Comparison of ENCODE assay signal across 9 mouse cellular contexts in genomic region chr7:25275555-25276298, GRCm38 (mm10). TPM values are rescaled to one million over a fixed set of nuclear protein-coding genes. Genes with fewer than 3 reads are reported as not detected.
A peak's percentile ranks its signal among the peaks of the same experiment; 100 is the strongest.
DNase-seq lines count a peak whose midpoint lies in the region; ATAC-seq and TF ChIP-seq lines count a peak whose summit lies in the region.
"Had no signal": no experiment of that assay in that cellular context is flagged by ENCODE, and none has a peak within 500 bp of the region (broad histone marks: within the 10 kb centered on the region; RNA-seq: fewer than 3 reads in every experiment).

No protein-coding gene starts in this region.

- H3K27ac ChIP-seq in embryonic facial prominence, embryonic 13.5 days: peak overlapping the region; percentile 100
- 0 out of 2 replicates have a peak overlapping the region, but pooled peaks have one; percentile 3 for H3K27ac ChIP-seq in hindbrain, postnatal 0 days
- H3K27ac ChIP-seq in neural tube, embryonic 12.5 days: no peak overlapping the region

- H3K27me3 ChIP-seq in embryonic facial prominence, embryonic 13.5 days: no peaks in the 10 kb centered on the region
- H3K27me3 ChIP-seq in hindbrain, postnatal 0 days (ENCODE audit: insufficient read depth, low read length): no peaks in the 10 kb centered on the region
- H3K27me3 ChIP-seq in neural tube, embryonic 12.5 days (replicated peaks): no peaks in the 10 kb centered on the region

- H3K36me3 ChIP-seq in embryonic facial prominence, embryonic 13.5 days: peaks cover 39% of the 10 kb centered on the region
- peaks cover 21% of the 10 kb centered on the region; the same call in 1 of the 2 replicates for H3K36me3 ChIP-seq in hindbrain, postnatal 0 days (ENCODE audit: insufficient read depth, low read length)
- peaks cover 32% of the 10 kb centered on the region for H3K36me3 ChIP-seq in neural tube, embryonic 12.5 days

- H3K9ac ChIP-seq in embryonic facial prominence, embryonic 13.5 days: peak overlapping the region; percentile 58
- H3K9ac ChIP-seq in hindbrain, postnatal 0 days (replicated peaks; ENCODE audit: low read length): peak overlapping the region; percentile 18; the same call in 1 of the 2 replicates
- H3K9ac ChIP-seq in neural tube, embryonic 12.5 days: no peak overlapping the region

- H3K4me2 ChIP-seq in embryonic facial prominence, embryonic 13.5 days: peak overlapping the region; percentile 92
- H3K4me2 ChIP-seq in hindbrain, postnatal 0 days (ENCODE audit: low read depth, low read length): no peak overlapping the region
- H3K4me2 ChIP-seq in neural tube, embryonic 12.5 days (replicated peaks): peak overlapping the region; percentile 14; the same call in 1 of the 2 replicates

- peaks cover 62% of the 10 kb centered on the region for H3K4me1 ChIP-seq in embryonic facial prominence, embryonic 13.5 days
- peaks cover 19% of the 10 kb centered on the region for H3K4me1 ChIP-seq in hindbrain, postnatal 0 days (ENCODE audit: insufficient read depth, low read length)
- peaks cover 50% of the 10 kb centered on the region for H3K4me1 ChIP-seq in neural tube, embryonic 12.5 days

- H3K9me3 ChIP-seq in embryonic facial prominence, embryonic 13.5 days: no peaks in the 10 kb centered on the region
- no peaks in the 10 kb centered on the region for H3K9me3 ChIP-seq in hindbrain, postnatal 0 days (ENCODE audit: low read length)
- H3K9me3 ChIP-seq in neural tube, embryonic 12.5 days: no peaks in the 10 kb centered on the region

- DNase-seq in kidney, postnatal 10 days: peak; percentile 33
- no peak for DNase-seq in kidney, adult 8-10 months
- no peak for DNase-seq in hindbrain, postnatal 0 days (ENCODE audit: low spot score)
- no peak for DNase-seq in T-cell, adult 2 months (ENCODE audit: low spot score)
- no peak for DNase-seq in gastrocnemius, postnatal 10 days
- DNase-seq in left cerebral cortex, adult 11 months (ENCODE audit: low spot score): no peak

- ATAC-seq in embryonic facial prominence, embryonic 13.5 days (ENCODE audit: insufficient number of reproducible peaks, insufficient read depth, low FRiP score, low TSS enrichment, low read depth): no peak
- no peak for ATAC-seq in hindbrain, postnatal 0 days
- no peak for ATAC-seq in neural tube, embryonic 12.5 days (ENCODE audit: low FRiP score, low read depth)

- WGBS in embryonic facial prominence, embryonic 13.5 days: 35% methylated on average over 9 of the region's 9 CpGs
- 57% methylated on average over 9 of the region's 9 CpGs for WGBS in hindbrain, postnatal 0 days
- WGBS in neural tube, embryonic 12.5 days: 60% methylated on average over 9 of the region's 9 CpGs

- no peak for TF ChIP-seq CTCF in hindbrain, postnatal 0 days (IDR thresholded peaks at IDR 0.05; ENCODE audit: low read depth)

- H3K4me3 ChIP-seq in embryonic facial prominence, embryonic 13.5 days: 0 out of 2 replicates have a peak overlapping the region, but pooled peaks have one; percentile 4
- no peak overlapping the region for H3K4me3 ChIP-seq in hindbrain, postnatal 0 days (ENCODE audit: low read length)
- no peak overlapping the region for H3K4me3 ChIP-seq in neural tube, embryonic 12.5 days

RNA-seq across cellular contexts. Expression of gene Cic, which starts 8.2 kb away (rescaled TPM):
- polyA plus RNA-seq in embryonic facial prominence, embryonic 13.5 days (2015; fragmentation: Nextera tagmentation; extraction: Ambion mirVana): 46.2 and 47.4 TPM in 2 replicates
- total RNA-seq in hindbrain, postnatal 0 days (2014; rRNA removed): 153 and 155 TPM in 2 replicates
- 28.2 and 30.6 TPM in 2 replicates for polyA plus RNA-seq in hindbrain, postnatal 0 days (2015; fragmentation: Nextera tagmentation; extraction: Ambion mirVana)
- 44.2 and 45.0 TPM in 2 replicates for polyA plus RNA-seq in neural tube, embryonic 12.5 days (2016; fragmentation: Nextera tagmentation; extraction: Ambion mirVana)
- total RNA-seq in gastrocnemius, postnatal 10 days (2021): 10 to 100 TPM; 65.7 to 73.4 TPM

RNA-seq across cellular contexts. Expression of gene Pafah1b3, which starts 22.1 kb away (rescaled TPM):
- polyA plus RNA-seq in embryonic facial prominence, embryonic 13.5 days (2015; fragmentation: Nextera tagmentation; extraction: Ambion mirVana): 315 and 322 TPM in 2 replicates
- total RNA-seq in hindbrain, postnatal 0 days (2014; rRNA removed): 534 and 592 TPM in 2 replicates
- 469 and 484 TPM in 2 replicates for polyA plus RNA-seq in hindbrain, postnatal 0 days (2015; fragmentation: Nextera tagmentation; extraction: Ambion mirVana)
- 400 and 431 TPM in 2 replicates for polyA plus RNA-seq in neural tube, embryonic 12.5 days (2016; fragmentation: Nextera tagmentation; extraction: Ambion mirVana)
- total RNA-seq in gastrocnemius, postnatal 10 days (2021): 10 to 100 TPM in 1 of 2 experiments, 1 to 10 TPM in 1; 7.5 to 12.3 TPM

RNA-seq across cellular contexts. Expression of gene Erf, which starts 25.2 kb away (rescaled TPM):
- 22.2 and 25.3 TPM in 2 replicates for polyA plus RNA-seq in embryonic facial prominence, embryonic 13.5 days (2015; fragmentation: Nextera tagmentation; extraction: Ambion mirVana)
- total RNA-seq in hindbrain, postnatal 0 days (2014; rRNA removed): 19.0 and 20.8 TPM in 2 replicates
- polyA plus RNA-seq in hindbrain, postnatal 0 days (2015; fragmentation: Nextera tagmentation; extraction: Ambion mirVana): 3.0 and 3.7 TPM in 2 replicates
- polyA plus RNA-seq in neural tube, embryonic 12.5 days (2016; fragmentation: Nextera tagmentation; extraction: Ambion mirVana): 11.9 and 13.1 TPM in 2 replicates
- 10 to 100 TPM; 14.9 to 18.4 TPM for total RNA-seq in gastrocnemius, postnatal 10 days (2021)

RNA-seq across cellular contexts. Expression of gene Prr19, which starts 25.5 kb away (rescaled TPM):
- polyA plus RNA-seq in embryonic facial prominence, embryonic 13.5 days (2015; fragmentation: Nextera tagmentation; extraction: Ambion mirVana): 0.60 and 0.92 TPM in 2 replicates
- 0.93 and 1.4 TPM in 2 replicates for total RNA-seq in hindbrain, postnatal 0 days (2014; rRNA removed)
- 3.1 and 3.6 TPM in 2 replicates for polyA plus RNA-seq in hindbrain, postnatal 0 days (2015; fragmentation: Nextera tagmentation; extraction: Ambion mirVana)
- 1.1 and 1.5 TPM in 2 replicates for polyA plus RNA-seq in neural tube, embryonic 12.5 days (2016; fragmentation: Nextera tagmentation; extraction: Ambion mirVana)
- not detected for total RNA-seq in gastrocnemius, postnatal 10 days (2021)
- total RNA-seq: gastrocnemius, postnatal 4 days had no signal

RNA-seq across cellular contexts. Expression of gene Tmem145, which starts 30.2 kb away (rescaled TPM):
- polyA plus RNA-seq in embryonic facial prominence, embryonic 13.5 days (2015; fragmentation: Nextera tagmentation; extraction: Ambion mirVana): 2.2 and 2.5 TPM in 2 replicates
- total RNA-seq in hindbrain, postnatal 0 days (2014; rRNA removed): 56.6 and 88.3 TPM in 2 replicates
- 104 and 106 TPM in 2 replicates for polyA plus RNA-seq in hindbrain, postnatal 0 days (2015; fragmentation: Nextera tagmentation; extraction: Ambion mirVana)
- polyA plus RNA-seq in neural tube, embryonic 12.5 days (2016; fragmentation: Nextera tagmentation; extraction: Ambion mirVana): 26.0 and 28.3 TPM in 2 replicates
- total RNA-seq in gastrocnemius, postnatal 10 days (2021): not detected
